Mouse (Mus musculus) MEL-GATA-1-ER (cell line): Measurements from ENCODE around the gene Gm20388.

ENCODE experiments used
- DNase-seq: peaks from one replicate; pipeline ENCODE4 v3.0.0-alpha.2; 2012; ENCODE audit warnings: low read depth; ENCODE audit errors: extremely low read depth

Gene Gm20388

DNA sequence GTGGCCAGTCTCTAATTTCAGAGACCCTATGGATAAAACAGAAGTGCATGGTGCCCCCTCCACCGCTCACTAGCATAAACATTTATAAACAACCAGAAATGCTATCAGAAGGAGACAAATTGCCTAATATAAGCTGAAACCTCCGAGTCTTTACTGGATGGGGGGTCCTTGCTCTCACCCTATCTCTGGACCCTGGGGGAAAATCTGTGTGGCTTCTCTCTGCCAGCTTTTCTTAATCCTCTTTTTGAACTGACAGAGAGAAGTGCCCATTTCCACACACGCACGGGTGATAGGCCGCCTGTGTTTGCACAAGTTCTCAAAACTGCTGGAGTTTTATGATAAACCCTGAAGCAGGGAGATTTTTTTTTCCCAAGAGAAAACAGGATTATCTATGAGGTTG is 3744.1 kb downstream of the Gm20388 start:
- no peak for DNase-seq

DNA sequence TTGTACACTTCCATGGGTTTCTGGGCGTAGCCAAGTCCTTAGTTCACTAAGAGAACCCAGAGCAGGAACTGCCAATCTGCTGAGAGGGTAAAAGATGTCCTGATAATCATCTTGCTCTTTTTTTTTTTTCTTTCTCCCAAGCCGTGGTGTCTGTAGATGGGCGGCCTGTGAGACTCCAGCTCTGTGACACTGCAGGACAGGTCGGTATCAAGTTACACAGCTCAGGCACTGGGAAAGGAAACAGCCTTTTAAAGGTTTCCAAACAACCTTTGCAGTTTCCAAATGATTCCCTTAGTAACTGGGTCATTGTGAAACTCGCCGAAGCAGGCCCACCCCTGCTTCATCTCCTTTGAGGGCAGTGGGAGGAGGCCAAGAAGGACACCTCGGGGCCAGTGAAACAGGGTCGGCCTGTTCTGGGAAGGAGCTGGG is 3744.7 kb downstream of the Gm20388 start:
- DNase-seq, result no peak

DNA sequence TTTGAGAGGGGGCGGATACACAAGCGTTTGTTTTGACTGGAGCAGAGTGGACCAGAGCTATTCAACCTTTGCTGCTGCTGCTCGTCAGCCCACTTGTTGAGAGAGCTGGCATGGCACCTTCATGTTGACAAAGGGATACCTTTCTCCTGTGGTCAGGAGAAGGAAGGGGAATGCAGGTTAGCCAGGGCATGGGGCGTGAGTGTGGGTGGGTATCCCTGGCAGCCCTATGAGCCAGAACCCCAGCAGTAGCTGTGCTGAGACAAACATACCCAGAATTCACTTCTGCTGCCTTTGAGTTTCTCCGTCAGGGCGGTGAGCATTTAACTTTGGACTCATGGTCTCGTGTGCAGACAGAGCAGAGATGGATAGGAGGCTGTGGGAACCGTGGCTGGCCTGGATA is 3747.2 kb downstream of the Gm20388 start:
- no peak for DNase-seq

DNA sequence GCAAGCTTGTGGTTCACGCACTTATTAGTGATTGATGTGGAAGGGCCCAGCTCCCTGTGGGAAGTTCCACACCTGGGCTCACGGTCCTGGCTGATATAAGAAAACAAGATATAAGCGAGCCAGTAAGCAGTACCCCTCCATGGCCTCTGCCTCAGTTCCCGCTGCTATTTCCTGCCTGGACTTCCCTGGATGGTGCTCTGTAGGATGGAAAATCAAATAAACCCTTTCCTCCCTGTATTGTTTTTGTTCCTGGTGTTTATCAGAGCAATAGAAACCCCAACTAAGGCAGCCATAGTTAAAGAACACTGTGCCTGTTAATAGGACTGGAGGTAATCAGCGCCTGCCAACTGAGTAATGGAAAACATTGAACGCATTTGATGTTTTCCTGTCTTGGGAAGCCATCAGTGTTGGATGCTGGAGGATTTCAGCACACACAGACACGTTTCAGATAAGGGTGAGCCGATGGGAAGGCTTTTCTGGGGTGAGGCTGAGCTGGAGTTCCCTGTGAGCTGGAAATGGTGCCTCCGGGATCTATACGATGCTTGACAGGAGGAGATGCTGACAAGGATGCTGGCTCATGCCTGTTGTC is 3748.9 kb downstream of the Gm20388 start:
- no peak for DNase-seq

- DNase-seq, result no peak
Measured at GRCm38 (mm10) chr8:123661515-123661914, 3750.9 kb downstream of the Gm20388 start.

DNA sequence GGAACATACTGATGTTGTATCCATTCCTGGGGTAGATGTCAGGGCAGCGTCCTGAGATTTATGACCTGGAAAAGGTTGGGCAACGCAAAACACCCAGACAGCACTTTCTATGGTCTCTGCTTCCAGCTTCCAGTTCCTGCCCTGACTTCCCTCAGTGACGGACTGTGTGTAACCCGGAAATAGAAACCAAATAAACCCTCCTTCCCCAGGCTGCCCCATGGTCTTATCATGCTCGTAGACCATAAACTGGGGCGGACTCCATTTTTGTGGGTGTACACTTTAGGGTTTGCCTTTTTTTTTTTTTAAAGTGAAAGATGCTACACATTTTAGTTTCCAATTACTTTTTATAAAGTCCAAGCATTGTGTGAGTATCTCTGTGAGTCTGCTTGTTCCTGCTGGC is 3754.9 kb downstream of the Gm20388 start:
- no peak for DNase-seq

DNA sequence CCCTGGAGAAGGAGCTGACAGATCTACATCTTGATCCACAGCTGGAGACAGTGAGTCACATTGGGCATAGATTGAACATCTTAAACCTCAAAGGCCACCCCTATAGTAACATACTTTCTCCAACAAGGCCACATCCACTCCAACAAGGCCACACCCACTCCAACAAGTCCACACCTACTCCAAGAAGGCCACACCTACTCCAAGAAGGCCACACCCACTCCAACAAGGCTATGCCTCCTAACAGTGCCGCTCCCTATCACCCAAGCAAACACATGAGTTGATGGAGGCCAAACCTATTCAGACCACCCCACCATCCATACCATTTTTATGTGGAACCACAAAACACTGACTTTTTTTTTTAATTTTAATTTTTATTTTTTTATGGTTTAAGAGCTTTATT is 3756.2 kb downstream of the Gm20388 start:
- DNase-seq, result no peak

DNA sequence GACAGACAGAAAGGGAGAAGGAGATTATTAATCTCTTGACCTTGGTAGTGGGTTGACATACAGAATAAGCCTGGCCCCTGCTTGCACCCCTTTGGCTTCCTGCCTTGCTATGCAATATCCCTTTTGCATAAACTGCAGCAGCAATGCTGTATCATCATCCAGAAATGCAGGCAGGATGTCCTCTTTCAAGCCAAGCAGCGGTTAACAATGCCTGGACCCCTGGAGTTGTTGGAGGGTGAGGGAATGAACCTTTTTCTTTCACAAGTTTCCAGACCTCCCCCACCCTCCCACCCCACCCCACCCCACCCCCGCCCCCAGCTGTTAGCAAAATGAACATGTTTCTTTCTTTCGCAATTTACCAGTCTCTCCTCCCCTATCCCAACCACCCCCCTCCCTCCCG is 3758.0 kb downstream of the Gm20388 start:
- no peak for DNase-seq

DNA sequence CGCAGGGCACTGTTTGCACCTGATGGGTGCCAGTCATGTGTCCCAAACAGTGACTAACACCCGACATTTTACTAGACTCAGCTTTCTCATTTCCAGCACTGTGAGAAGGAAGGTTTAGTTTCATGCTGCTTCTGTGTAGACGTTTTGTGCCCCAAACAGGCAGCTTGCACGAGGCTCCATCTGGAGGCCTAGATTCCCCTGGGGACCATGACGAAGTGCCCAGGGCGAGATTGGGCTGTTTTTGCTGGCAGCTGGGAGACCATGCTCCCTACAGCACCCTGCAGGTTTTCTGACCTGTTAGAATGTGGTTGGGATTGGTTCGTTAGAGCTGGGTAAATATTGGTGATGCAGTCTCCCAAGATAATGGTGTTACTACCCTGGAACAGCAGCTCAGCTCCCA is 3760.1 kb downstream of the Gm20388 start:
- DNase-seq, result no peak

DNA sequence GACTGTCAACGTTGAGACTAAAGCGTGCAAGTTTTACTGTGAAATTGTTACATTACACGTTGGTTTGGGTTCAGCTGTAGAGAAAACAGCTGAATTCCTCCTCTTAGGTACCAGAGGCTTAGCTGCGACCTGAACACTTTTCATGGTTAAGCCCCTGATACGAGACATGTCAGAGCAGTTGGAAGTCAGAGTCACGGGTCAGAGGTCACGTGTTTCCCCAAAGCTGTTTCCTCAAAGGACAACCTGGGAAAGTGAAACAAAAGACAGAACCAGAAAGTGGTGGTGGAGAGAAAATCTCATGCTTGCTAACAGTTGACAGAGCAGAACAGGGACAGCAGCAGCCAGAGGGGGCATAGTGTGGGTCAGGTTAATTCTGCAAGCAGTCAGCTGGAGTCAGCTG is 3760.8 kb downstream of the Gm20388 start:
- DNase-seq, result no peak

DNA sequence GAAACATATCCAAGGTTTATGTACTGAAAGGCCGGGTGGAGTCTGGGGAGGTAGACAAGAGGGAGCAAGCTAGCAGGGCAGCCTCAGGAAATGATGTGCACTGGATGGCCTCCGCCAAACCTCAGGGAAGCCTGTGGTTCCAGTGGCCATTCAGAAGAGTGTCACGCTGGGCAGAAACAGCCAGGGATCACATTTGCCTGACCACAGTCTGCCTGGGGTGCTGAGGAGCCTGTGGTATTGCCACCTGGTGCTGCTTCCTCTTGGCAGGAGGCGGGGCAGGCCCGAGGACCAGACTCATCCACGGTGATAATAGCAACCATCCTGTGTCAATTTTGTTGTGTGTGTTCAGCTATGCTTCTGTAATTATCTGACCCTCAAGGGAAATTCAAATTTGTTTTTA is 3762.0 kb downstream of the Gm20388 start:
- DNase-seq, result no peak

GRCm38 (mm10) chr8:123675611-123676010 is 3765.0 kb downstream of the Gm20388 start:
- no peak for DNase-seq

GRCm38 (mm10) chr8:123678390-123678789 is 3767.7 kb downstream of the Gm20388 start:
- no peak for DNase-seq

GRCm38 (mm10) chr8:123682073-123682761 is 3771.6 kb downstream of the Gm20388 start:
- DNase-seq, result no peak

DNA sequence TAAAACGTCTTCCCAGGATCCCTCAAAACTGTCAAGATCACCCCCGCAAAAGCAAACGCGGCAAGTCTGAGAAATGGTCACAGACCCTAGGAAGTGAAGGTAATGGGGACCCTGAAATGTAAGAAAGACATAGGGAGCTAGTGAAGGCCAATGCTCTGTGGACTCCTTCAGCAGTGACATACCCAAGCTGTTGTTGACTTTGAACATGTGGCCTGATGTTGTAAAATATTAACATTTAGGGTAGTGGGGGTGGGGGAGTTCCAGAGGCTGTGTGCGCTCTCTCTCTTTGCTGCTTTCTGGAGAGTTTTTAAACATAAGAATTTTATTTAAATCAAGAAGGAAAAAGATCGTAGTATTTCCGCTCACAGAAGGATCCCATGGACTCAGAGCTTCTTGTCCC is 3772.7 kb downstream of the Gm20388 start:
- DNase-seq, result no peak

GRCm38 (mm10) chr8:123684806-123685205 is 3774.2 kb downstream of the Gm20388 start:
- DNase-seq, result no peak

DNA sequence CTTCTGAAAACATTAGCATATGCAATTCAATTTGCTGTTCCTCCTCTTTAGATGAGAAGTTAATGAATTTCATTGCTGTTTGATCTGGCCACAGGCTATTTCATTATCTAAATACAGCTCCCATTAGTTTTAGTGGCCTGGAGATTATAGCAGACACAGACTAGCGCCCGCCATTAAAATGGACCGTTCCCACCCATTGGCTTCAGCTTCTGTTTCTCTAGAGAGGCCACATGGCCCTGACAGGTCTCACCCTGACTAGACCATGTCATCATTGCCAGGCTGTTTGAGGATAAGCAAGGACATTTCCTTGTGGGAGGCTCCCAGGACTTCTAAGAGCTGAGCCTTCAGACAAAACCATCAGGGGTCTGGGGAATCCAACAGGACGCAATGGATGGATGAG is 3774.8 kb downstream of the Gm20388 start:
- DNase-seq, result no peak

DNA sequence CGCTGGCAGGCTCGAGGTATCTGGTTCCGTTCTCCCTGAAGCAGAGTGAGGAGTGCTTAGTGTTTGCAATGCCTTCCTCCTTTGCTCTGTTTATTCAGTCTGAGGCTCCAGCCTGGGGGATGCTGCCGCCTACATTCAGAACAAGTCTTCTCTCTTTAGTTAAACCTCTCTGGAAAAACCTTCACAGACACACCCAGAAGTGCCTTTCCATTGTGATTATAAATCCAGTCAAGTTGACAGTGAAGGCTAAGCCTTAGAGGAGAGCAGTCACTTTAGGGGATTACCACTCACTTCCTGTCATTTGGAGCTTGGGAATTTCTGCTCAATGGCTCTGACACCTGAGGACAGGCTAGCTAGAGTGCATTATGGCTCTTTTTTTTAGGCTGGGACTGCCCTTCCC is 3777.2 kb downstream of the Gm20388 start:
- no peak for DNase-seq

- no peak for DNase-seq
Measured at GRCm38 (mm10) chr8:123692165-123692962, 3781.7 kb downstream of the Gm20388 start.

- no peak for DNase-seq
Measured at GRCm38 (mm10) chr8:123696167-123696566, 3785.5 kb downstream of the Gm20388 start.

DNA sequence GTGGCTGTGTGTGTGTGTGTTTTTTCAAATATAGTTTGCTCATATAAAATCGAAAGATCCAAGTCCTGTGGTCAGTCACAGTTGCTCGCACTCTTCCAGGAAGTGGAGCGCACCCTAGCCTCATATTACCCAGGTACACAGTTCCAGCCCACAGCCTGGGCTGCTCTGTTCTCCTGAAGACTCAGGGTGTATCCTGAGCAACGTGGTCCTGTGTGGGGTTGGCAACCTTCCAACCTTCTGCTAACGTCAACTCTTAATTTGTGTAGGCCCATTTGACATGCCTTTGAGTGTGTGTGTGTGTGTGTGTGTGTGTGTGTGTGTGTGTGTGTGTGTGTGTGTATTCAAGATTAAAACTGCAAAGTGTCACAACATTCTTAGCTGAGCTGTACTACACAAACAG is 3786.7 kb downstream of the Gm20388 start:
- no peak for DNase-seq

DNA sequence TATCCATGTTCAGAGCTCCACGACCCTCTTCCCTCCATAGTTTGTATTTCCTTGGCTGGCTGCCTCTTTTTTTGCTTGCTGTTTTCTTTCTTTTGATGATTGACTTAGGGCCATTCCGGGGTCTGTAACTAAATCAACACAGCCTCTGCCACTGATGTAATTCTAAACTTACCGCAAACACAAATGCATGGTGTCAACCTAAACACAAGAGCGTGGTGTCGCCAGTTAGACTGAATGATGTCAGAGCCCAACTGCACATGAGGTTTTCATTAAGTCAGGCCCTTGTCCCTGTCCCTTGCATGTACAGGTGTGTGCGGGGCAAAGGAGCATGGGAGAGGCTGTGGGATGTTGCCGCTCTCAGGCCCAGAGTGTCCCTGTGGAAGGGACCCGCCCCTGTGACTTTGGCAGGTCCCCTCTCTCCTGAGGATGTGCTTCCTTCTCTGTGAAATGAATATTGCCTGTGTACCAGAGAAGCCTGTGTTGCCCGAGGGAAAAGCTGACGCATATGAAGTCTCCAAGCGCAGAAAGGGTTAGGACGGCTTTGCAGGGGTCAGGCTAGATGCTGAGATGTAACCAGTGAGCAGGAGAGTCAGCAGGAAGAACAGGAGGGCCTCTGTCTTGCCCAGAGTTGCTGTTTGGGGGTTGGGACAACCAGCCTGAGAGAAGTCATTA is 3789.9 kb downstream of the Gm20388 start:
- no peak for DNase-seq
